Mouse (Mus musculus) inflammation-experienced regulatory T-cells (primary cell): Measurements from ENCODE around the gene Plk3. TPM values are rescaled to one million over a fixed set of nuclear protein-coding genes. Genes with fewer than 3 reads are reported as not detected.

Experiments used
- polyA plus RNA-seq, 2 experiments: library from polyadenylated mRNA; unstranded; fragments of 100-300 nt; shearing (Covaris generic); gene quantifications; one replicate each; pipeline ENCODE4 v1.2.1; 2017

The Plk3 gene
- polyA plus RNA-seq, result 10 to 100 TPM; 60.7 to 66.8 TPM

GRCm38 (mm10) chr4:117133817-117134600, at the start of gene Plk3:
Gene Plk3 (minus strand): TSS chr4:117133963.

GRCm38 (mm10) chr4:117181863-117182758, 48.3 kb upstream of the Plk3 start, which contains the start of gene Kif2c:
Gene Kif2c (minus strand): TSS chr4:117182639.

GRCm38 (mm10) chr4:117155792-117156355, 22.1 kb upstream of the Plk3 start, which contains the start of gene Rps8:
Gene Rps8 (minus strand): TSS chr4:117156243.

GRCm38 (mm10) chr4:117126675-117127290, 7.0 kb downstream of the Plk3 start, which contains the start of gene Tctex1d4:
Gene Tctex1d4 (plus strand): TSS chr4:117126794.

GRCm38 (mm10) chr4:117125348-117125909, 8.3 kb downstream of the Plk3 start, which contains the start of gene Btbd19:
Gene Btbd19 (minus strand): TSS chr4:117125725.

GRCm38 (mm10) chr4:117095551-117096452, 38.0 kb downstream of the Plk3 start, which contains the start of gene Ptch2:
Gene Ptch2 (plus strand): TSS chr4:117096075.

Other genes with a start within 250 kb of the Plk3 start
- 10 to 100 TPM; 91.4 to 97.6 TPM for gene Urod, start 139.6 kb downstream of the Plk3 start, polyA plus RNA-seq
- 10 to 100 TPM; 33.8 to 38.5 TPM for gene Hectd3, start 138.6 kb downstream of the Plk3 start, polyA plus RNA-seq
- gene Eif2b3, start 114.6 kb downstream of the Plk3 start, polyA plus RNA-seq, result 10 to 100 TPM; 30.3 to 42.6 TPM
- 1 to 10 TPM in 1 of 2 experiments, under 1 TPM in 1; 0.94 to 1.5 TPM for gene Ptch2, start 37.9 kb downstream of the Plk3 start, polyA plus RNA-seq
- gene Btbd19, start 8.2 kb downstream of the Plk3 start, polyA plus RNA-seq, result 10 to 100 TPM; 56.6 to 58.9 TPM
- 1 to 10 TPM in 1 of 2 experiments, not detected in 1; 2.0 TPM for gene Tctex1d4, start 7.2 kb downstream of the Plk3 start, polyA plus RNA-seq
- 100 to 1,000 TPM; 407 to 429 TPM for gene Rps8, start 22.3 kb upstream of the Plk3 start, polyA plus RNA-seq
- 1 to 10 TPM; 1.7 to 4.6 TPM for gene Kif2c, start 48.7 kb upstream of the Plk3 start, polyA plus RNA-seq
- not detected for gene Tmem53, start 118.0 kb upstream of the Plk3 start, polyA plus RNA-seq
- not detected for gene Armh1, start 118.2 kb upstream of the Plk3 start, polyA plus RNA-seq